Mouse (Mus musculus) liver, embryonic 14.5 days (tissue): ENCODE measurements around the gene Ctrb1. TPM values are rescaled to one million over a fixed set of nuclear protein-coding genes. Genes with fewer than 3 reads are reported as not detected.

ENCODE experiments used
- ATAC-seq: fragments of 200-750 bp; cut with Nextera tagmentation; 2 replicates; pipeline ENCODE4 v1.8.0; 2017; ENCODE audit warnings: moderate number of reproducible peaks, mild to moderate bottlenecking, moderate library complexity; ENCODE audit not compliant: insufficient read depth
- DNase-seq, 3 experiments: peaks; one replicate each; pipeline ENCODE4 v3.0.0-alpha.2; 2012 to 2013; ENCODE audit warnings: low read depth in 3 of 3, low spot score in 3 of 3
- H3K27ac ChIP-seq: fragments of 300-500 bp; sonication (generic); 2 replicates; pipeline ENCODE4 v1.5.1; 2014; ENCODE audit warnings: moderate library complexity, mild to moderate bottlenecking, control low read depth, inconsistent platforms
- H3K27me3 ChIP-seq: fragments of 300-500 bp; sonication (generic); 2 replicates; pipeline ENCODE4 v1.6.1; 2014; ENCODE audit warnings: mild to moderate bottlenecking, low read length, moderate library complexity; ENCODE audit not compliant: control insufficient read depth, insufficient read depth
- H3K36me3 ChIP-seq: fragments of 300-500 bp; sonication (generic); replicated peaks from 2 replicates; pipeline ENCODE4 v1.6.1; 2014; ENCODE audit warnings: low read depth; ENCODE audit not compliant: control insufficient read depth, insufficient read depth
- H3K4me1 ChIP-seq, 2 experiments: fragments of 200-500 bp in 1 of 2; fragments of 300-500 bp in 1 of 2; sonication (generic) in 1 of 2; replicated peaks; 2 replicates each; pipeline ENCODE4 v1.6.1; 2012 to 2014; ENCODE audit warnings: antibody characterized with exemption in 1 of 2, inconsistent platforms in 1 of 2, low read length in 1 of 2; ENCODE audit not compliant: control insufficient read depth in 2 of 2, insufficient read depth in 2 of 2
- H3K4me2 ChIP-seq: fragments of 300-500 bp; sonication (generic); 2 replicates; pipeline ENCODE4 v1.6.1; 2014; ENCODE audit warnings: low read depth, mild to moderate bottlenecking, control low read depth, moderate library complexity
- H3K4me3 ChIP-seq, 2 experiments: fragments of 200-500 bp in 1 of 2; fragments of 300-500 bp in 1 of 2; sonication (generic) in 1 of 2; 2 replicates each; pipeline ENCODE4 v1.5.1; 2012 to 2014; ENCODE audit warnings: low read depth in 2 of 2, low read length in 2 of 2, mild to moderate bottlenecking in 2 of 2, control low read depth in 1 of 2, inconsistent platforms in 1 of 2, moderate library complexity in 1 of 2; ENCODE audit not compliant: insufficient read depth in 1 of 2
- H3K9ac ChIP-seq: fragments of 300-500 bp; sonication (generic); replicated peaks from 2 replicates; pipeline ENCODE4 v1.6.1; 2014; ENCODE audit warnings: mild to moderate bottlenecking, control low read depth, moderate library complexity
- H3K9me3 ChIP-seq: fragments of 300-500 bp; sonication (generic); 2 replicates; pipeline ENCODE4 v1.6.1; 2016; ENCODE audit warnings: low read length, mixed read lengths; ENCODE audit not compliant: control insufficient read depth
- CTCF ChIP-seq: IDR thresholded peaks from 2 replicates; pipeline ENCODE4 v1.5.1; 2016; ENCODE audit warnings: antibody characterized with exemption, low read depth, control low read depth
- EP300 ChIP-seq: IDR thresholded peaks from 2 replicates; pipeline ENCODE4 v1.6.1; 2016; ENCODE audit warnings: antibody characterized with exemption, low read depth
- WGBS: fragments of 180-500 bp; shearing (Covaris S2); extraction: QIAGEN DNeasy Blood & Tissue Kit; methylation state at CpG from one replicate; pipeline ENCODE4 v1.1.7; 2014; ENCODE audit not compliant: insufficient replicate concordance; 5-methylcytosine and 5-hydroxymethylcytosine counted together
- polyA plus RNA-seq, 2 experiments: library from polyadenylated mRNA; depleted of rRNA in 1 of 2; stranded (reverse) in 1 of 2; unstranded in 1 of 2; fragments of >200 nt; fragmentation: Nextera tagmentation in 1 of 2; extraction: Ambion mirVana in 1 of 2; gene quantifications; 2 replicates each; pipeline versions ENCODE4 v1.2.1 to v1.2.3; 2012 to 2014

The Ctrb1 gene
- polyA plus RNA-seq, 2 experiments = 1.5 to 2.5 TPM

DNA sequence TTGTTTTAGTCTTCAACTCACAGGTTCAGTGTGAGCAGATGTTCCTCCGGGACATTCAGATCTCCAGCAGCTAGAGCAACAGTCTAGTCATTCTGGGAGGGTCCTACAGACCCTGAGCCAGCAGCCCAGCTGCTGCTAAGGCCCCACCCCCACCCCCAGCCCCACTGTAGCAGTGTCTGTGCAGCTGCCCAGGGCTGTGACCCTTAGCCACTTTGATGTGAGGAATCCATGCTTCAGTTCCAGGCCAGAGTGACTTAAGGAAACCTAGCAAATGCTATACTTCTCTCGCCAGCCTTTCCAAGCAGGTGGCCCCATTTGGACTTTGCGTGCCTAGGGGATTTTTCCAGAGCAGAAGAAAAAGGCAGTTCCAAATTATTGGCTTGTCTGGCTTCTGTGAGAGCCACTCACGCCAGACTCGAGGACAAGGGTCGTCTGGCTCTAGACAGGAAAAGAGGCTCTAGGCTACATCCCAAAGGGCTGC, 2.5 kb upstream of the Ctrb1 start:
- Histone ChIP-seq H3K4me1 (no peaks in the 10 kb centered on the region), H3K9me3 (no peaks in the 10 kb centered on the region), H3K4me2 (no peak overlapping the region), H3K27me3 (no peaks in the 10 kb centered on the region), H3K4me3 (no peak overlapping the region), H3K36me3 (no peaks in the 10 kb centered on the region), H3K27ac (no peak overlapping the region), H3K9ac (no peak overlapping the region)
- ATAC-seq (no peak), DNase-seq (no peak)
- WGBS = 56% methylated on average over 6 of the region's 6 CpGs
- TF ChIP-seq CTCF (no peak), EP300 (no peak)

- no peak for ATAC-seq
- TF ChIP-seq CTCF = no peak
- no peak for TF ChIP-seq EP300
- 66% methylated on average over 13 of the region's 13 CpGs for WGBS
Observed at GRCm38 (mm10) chr8:111686881-111687280, 3.9 kb downstream of the Ctrb1 start.

DNA sequence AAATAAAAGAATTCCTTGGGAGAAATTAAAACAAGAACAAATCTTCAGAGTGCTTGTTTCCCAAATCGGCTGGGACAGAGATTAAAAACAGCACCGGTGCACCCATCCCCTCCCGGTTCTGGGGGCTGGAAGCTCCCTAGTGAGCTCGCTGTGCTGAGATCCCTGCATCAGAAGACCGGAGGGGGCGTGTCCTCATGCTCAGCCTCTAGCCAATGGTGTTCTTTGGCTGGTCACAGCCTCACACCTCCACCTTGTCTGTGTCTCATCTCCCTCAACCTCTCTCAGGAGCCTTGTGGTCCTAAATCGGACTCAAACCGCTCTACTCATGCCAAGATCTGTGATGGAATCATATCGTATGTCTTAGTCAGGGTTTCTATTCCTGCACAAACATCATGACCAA, 8.3 kb downstream of the Ctrb1 start:
- Histone ChIP-seq H3K36me3 (no peaks in the 10 kb centered on the region), H3K4me2 (no peak overlapping the region), H3K9me3 (no peaks in the 10 kb centered on the region), H3K4me1 (no peaks in the 10 kb centered on the region; a peak in 1 of 4 replicates), H3K27me3 (no peaks in the 10 kb centered on the region; the same call in 1 of the 2 replicates), H3K9ac (no peak overlapping the region), H3K27ac (no peak overlapping the region), H3K4me3 (no peak overlapping the region)
- DNase-seq = no peak
- TF ChIP-seq EP300 = no peak
- no peak for TF ChIP-seq CTCF
- no peak for ATAC-seq
- WGBS = 18% methylated on average over 9 of the region's 9 CpGs

More at GRCm38 (mm10) chr8:111686881-111687280, 3.9 kb downstream of the Ctrb1 start:
- Histone ChIP-seq H3K9me3 (no peaks in the 10 kb centered on the region), H3K4me3 (no peak overlapping the region), H3K4me2 (no peak overlapping the region), H3K4me1 (no peaks in the 10 kb centered on the region), H3K27ac (no peak overlapping the region), H3K27me3 (no peaks in the 10 kb centered on the region), H3K36me3 (no peaks in the 10 kb centered on the region), H3K9ac (no peak overlapping the region)
- no peak for DNase-seq

DNA sequence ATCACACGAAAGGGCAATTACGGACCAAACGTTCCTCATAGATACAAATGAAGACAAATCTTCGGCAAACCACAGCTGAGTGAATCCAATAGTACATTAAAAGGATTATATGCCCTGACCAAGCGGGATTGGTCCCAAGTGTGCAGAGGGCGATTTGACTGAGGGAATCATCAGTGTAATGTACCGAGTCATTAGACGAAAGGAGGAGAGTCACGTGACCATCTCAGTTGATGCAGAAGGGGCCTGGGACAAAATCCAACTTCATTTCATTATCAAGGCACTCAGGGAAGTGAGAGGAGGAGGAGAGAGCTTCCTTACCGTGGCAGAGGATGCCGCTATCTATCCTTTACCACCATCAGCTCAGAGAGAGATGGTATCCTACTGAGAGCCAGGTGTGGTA, 9.7 kb downstream of the Ctrb1 start:
- Histone ChIP-seq H3K9ac (no peak overlapping the region), H3K9me3 (no peaks in the 10 kb centered on the region; the same call in 1 of the 2 replicates), H3K4me3 (no peak overlapping the region), H3K4me1 (no peaks in the 10 kb centered on the region; a peak in 1 of 4 replicates), H3K36me3 (no peaks in the 10 kb centered on the region), H3K27ac (no peak overlapping the region), H3K27me3 (no peaks in the 10 kb centered on the region; the same call in 1 of the 2 replicates), H3K4me2 (no peak overlapping the region)
- 56% methylated on average over 11 of the region's 11 CpGs for WGBS
- TF ChIP-seq EP300 (no peak), CTCF (no peak)
- ATAC-seq (no peak), DNase-seq (no peak)

DNA sequence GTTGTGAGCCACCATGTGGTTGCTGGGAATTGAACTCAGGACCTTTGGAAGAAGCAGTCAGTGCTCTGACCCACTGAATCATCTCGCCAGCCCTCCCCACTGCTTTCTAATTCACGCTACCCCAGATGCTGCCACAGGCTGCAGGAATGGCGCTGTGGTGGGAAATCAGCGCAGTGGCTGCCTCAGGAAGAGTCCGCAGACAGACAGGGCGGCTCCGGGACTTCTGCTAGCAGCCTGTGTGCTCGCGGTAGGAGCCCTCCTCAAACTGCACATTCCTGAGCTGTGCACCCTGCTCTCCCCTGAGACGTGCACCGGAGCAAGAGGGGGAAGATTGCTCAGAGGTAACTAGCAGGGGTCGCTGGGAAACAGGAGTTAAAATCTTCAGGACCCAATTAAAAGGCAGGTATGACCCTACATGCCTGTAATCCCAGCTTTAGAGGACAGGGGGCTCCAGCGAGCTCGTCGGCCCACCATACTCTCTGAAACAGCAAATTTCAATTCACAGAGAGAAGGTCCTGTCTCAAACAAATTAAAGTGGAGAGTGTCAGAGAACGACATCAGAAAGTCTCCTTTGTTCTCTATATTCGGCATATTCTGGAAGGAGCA, 10.3 kb downstream of the Ctrb1 start:
- Histone ChIP-seq H3K9me3 (no peaks in the 10 kb centered on the region; the same call in 1 of the 2 replicates), H3K27ac (no peak overlapping the region), H3K27me3 (no peaks in the 10 kb centered on the region; the same call in 1 of the 2 replicates), H3K4me3 (no peak overlapping the region), H3K36me3 (no peaks in the 10 kb centered on the region), H3K9ac (no peak overlapping the region), H3K4me1 (no peaks in the 10 kb centered on the region; a peak in 1 of 4 replicates), H3K4me2 (no peak overlapping the region)
- TF ChIP-seq CTCF (peak; percentile 19), EP300 (no peak)
- no peak for DNase-seq
- ATAC-seq = no peak
- 34% methylated on average over 17 of the region's 17 CpGs for WGBS
